Mouse (Mus musculus): ENCODE measurements around the gene Mthfsl.
"Not testable (repeated sequence)": the region's sequence is repeated elsewhere in the genome, so short reads cannot be mapped to it uniquely, and the experiment has no call there.

The Mthfsl gene

GRCm38 (mm10) chr9:88719989-88720537 is at the start of gene Mthfsl:
Gene Mthfsl (minus strand): TSS chr9:88720296.
- in situ Hi-C loops (cut with MboI) = not testable (repeated sequence)

- in situ Hi-C loops (cut with MboI) = not testable (repeated sequence)
Measured at GRCm38 (mm10) chr9:88769470-88769869, 49.4 kb upstream of the Mthfsl start.

- in situ Hi-C loops (cut with MboI) = not testable (repeated sequence)
Measured at GRCm38 (mm10) chr9:88746687-88747086, 26.6 kb upstream of the Mthfsl start.

GRCm38 (mm10) chr9:88746046-88746445 is 25.9 kb upstream of the Mthfsl start:
- in situ Hi-C loops (cut with MboI) = not testable (repeated sequence)

GRCm38 (mm10) chr9:88735289-88735688 is 15.2 kb upstream of the Mthfsl start:
- in situ Hi-C loops (cut with MboI) = not testable (repeated sequence)

- in situ Hi-C loops (cut with MboI) = not testable (repeated sequence)
Measured at GRCm38 (mm10) chr9:88733182-88733581, 13.1 kb upstream of the Mthfsl start.

- in situ Hi-C loops (cut with MboI) = not testable (repeated sequence)
Measured at GRCm38 (mm10) chr9:88732334-88732733, 12.2 kb upstream of the Mthfsl start.

- in situ Hi-C loops (cut with MboI) = not testable (repeated sequence)
Measured at GRCm38 (mm10) chr9:88731728-88732127, 11.6 kb upstream of the Mthfsl start, which contains the start of gene Bcl2a1d. Gene Bcl2a1d (minus strand): TSS chr9:88731914.

- in situ Hi-C loops (cut with MboI) = not testable (repeated sequence)
Measured at GRCm38 (mm10) chr9:88728311-88728710, 8.2 kb upstream of the Mthfsl start.

GRCm38 (mm10) chr9:88721628-88722027 is 1.5 kb upstream of the Mthfsl start:
- in situ Hi-C loops (cut with MboI) = not testable (repeated sequence)

- in situ Hi-C loops (cut with MboI) = not testable (repeated sequence)
Measured at GRCm38 (mm10) chr9:88719073-88719921, 799 bp downstream of the Mthfsl start.

GRCm38 (mm10) chr9:88718593-88718992 is 1.5 kb downstream of the Mthfsl start:
- in situ Hi-C loops (cut with MboI) = not testable (repeated sequence)

GRCm38 (mm10) chr9:88718140-88718539 is 2.0 kb downstream of the Mthfsl start:
- in situ Hi-C loops (cut with MboI) = not testable (repeated sequence)

- in situ Hi-C loops (cut with MboI) = not testable (repeated sequence)
Measured at GRCm38 (mm10) chr9:88714515-88714914, 5.6 kb downstream of the Mthfsl start.

GRCm38 (mm10) chr9:88712164-88712749 is 7.8 kb downstream of the Mthfsl start:
- in situ Hi-C loops (cut with MboI) = not testable (repeated sequence)

- in situ Hi-C loops (cut with MboI) = not testable (repeated sequence)
Measured at GRCm38 (mm10) chr9:88710910-88711438, 9.1 kb downstream of the Mthfsl start.

- in situ Hi-C loops (cut with MboI) = not testable (repeated sequence)
Measured at GRCm38 (mm10) chr9:88710439-88710838, 9.7 kb downstream of the Mthfsl start.

- in situ Hi-C loops (cut with MboI) = not testable (repeated sequence)
Measured at GRCm38 (mm10) chr9:88709794-88710193, 10.3 kb downstream of the Mthfsl start.

GRCm38 (mm10) chr9:88709304-88709703 is 10.8 kb downstream of the Mthfsl start:
- in situ Hi-C loops (cut with MboI) = no loop called here

GRCm38 (mm10) chr9:88706700-88707099 is 13.4 kb downstream of the Mthfsl start:
- in situ Hi-C loops (cut with MboI) = no loop called here

GRCm38 (mm10) chr9:88705157-88705556 is 14.9 kb downstream of the Mthfsl start:
- in situ Hi-C loops (cut with MboI) = not testable (repeated sequence)

- in situ Hi-C loops (cut with MboI) = not testable (repeated sequence)
Measured at GRCm38 (mm10) chr9:88698746-88699145, 21.4 kb downstream of the Mthfsl start.
